Mouse (Mus musculus): ENCODE measurements around the gene Glb1l.

DNA sequence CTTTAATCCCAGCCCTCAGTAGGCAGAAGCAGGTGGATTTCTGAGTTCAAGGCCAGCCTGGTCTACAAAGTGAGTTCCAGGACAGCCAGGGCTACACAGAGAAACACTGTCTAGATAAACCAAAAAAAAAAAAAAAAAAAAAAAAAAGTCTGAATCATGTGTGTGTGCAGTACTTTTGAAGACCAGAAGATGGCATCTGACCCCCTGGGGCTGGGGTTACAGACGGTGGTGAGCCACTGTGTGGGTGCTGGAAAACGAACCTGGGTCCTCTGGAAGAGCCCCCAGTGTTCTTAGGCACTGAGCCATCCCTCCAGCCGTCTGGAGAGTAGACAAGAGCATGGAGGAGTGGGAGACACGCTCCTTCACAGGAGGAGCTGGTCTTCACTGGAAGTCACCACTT, 28.5 kb downstream of the Glb1l start:
- no peak for TF ChIP-seq POLR2A (IDR thresholded peaks at IDR 0.05; ENCODE audit: borderline replicate concordance, insufficient read depth, low read length)
- TF ChIP-seq CTCF (IDR thresholded peaks at IDR 0.05; ENCODE audit: borderline replicate concordance, insufficient read depth, low read depth, low read length): 0 out of 2 replicates have a peak, but pooled peaks have one; percentile 17
